Mouse (Mus musculus) heart, adult 10 weeks (tissue): ENCODE measurements around the gene Etv6. TPM values are rescaled to one million over a fixed set of nuclear protein-coding genes. Genes with fewer than 3 reads are reported as not detected.

Experiments
- polyA plus RNA-seq: library from polyadenylated mRNA; stranded (reverse); fragments of 350-450 nt; fragmentation: Illumina TruSeq; extraction: RNeasy Lipid Tissue Mini Kit (QIAGEN cat#74804); gene quantifications from one replicate; pipeline ENCODE4 v1.2.3, GENCODE M21; 2014; ENCODE audit warnings: low read depth, low replicate concordance

Etv6 gene
- polyA plus RNA-seq = 8.6 TPM

DNA sequence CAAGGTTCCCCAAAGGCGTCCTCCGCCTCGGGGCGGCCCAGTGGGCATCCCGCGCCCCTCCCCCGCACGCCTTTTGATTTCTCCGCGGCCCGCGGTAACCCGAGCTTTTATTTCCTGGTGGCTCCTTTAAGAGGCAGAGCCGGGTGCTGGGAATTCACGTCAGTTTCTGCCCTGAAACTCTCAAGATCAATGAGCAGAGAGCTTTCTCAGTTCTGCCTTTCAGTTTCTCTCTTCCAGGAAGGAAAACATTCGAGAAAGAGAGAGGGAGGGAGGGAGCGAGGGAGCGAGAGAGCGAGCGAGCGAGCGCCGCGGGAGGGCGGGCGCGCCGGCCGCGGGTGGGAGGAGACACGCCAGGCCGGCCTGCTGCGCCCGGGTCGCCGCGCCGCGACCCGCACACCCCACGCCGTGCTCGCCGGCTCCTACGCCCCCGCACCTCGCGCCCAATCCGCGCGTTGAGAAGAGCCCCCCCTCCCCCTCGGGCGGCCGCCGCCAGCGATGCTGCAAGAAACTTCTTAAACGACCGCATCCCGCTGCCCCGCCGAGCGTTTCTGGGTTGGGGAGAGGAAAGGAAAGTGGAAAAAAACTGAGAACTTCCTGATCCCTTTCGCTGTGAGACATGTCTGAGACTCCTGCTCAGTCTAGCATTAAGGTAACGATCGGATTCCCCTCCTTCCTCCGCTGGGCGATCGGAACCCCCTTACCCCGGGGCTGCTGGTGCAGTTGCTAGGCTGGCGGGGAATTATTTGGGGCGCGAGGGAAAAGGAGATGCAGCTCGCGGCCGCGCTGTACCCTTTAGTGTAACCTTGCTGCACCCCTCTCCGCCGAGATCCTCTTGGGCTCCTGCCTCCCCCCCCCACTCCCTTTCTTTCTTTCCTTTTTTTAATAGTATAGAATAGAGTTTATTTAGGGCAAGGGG lies at the start of gene Etv6:
Etv6 (plus strand) TSS at position 211 of the 916 bp plus-strand sequence.

Other genes starting within 250 kb of the Etv6 start
- gene Kap, start 181.9 kb upstream of the Etv6 start, polyA plus RNA-seq = not detected